Mouse (Mus musculus): Measurements from ENCODE around the gene Dnah7a.
"Not testable (repeated sequence)": the region's sequence is repeated elsewhere in the genome, so short reads cannot be mapped to it uniquely, and the experiment has no call there.

Dnah7a gene

GRCm38 (mm10) chr1:53704164-53704563 lies 2.4 kb downstream of the Dnah7a start:
- DNase-seq (ENCODE audit: low spot score in 2 of 2): no peak

- DNase-seq (ENCODE audit: low spot score in 2 of 2): not testable (repeated sequence)
Observed at GRCm38 (mm10) chr1:53664268-53664667, 42.3 kb downstream of the Dnah7a start.

GRCm38 (mm10) chr1:53639865-53640794 lies 66.5 kb downstream of the Dnah7a start:
- DNase-seq (ENCODE audit: low spot score in 2 of 2): no peak

- DNase-seq (ENCODE audit: low spot score in 2 of 2): not testable (repeated sequence)
Observed at GRCm38 (mm10) chr1:53635641-53636040, 70.9 kb downstream of the Dnah7a start.

- DNase-seq (ENCODE audit: low spot score in 2 of 2): not testable (repeated sequence)
Observed at GRCm38 (mm10) chr1:53632040-53632439, 74.5 kb downstream of the Dnah7a start.

GRCm38 (mm10) chr1:53630011-53630410 lies 76.6 kb downstream of the Dnah7a start:
- DNase-seq (ENCODE audit: low spot score in 2 of 2): no peak

GRCm38 (mm10) chr1:53613486-53613885 lies 93.1 kb downstream of the Dnah7a start:
- no peak for DNase-seq (ENCODE audit: low spot score in 2 of 2)

- DNase-seq (ENCODE audit: low spot score in 2 of 2): not testable (repeated sequence)
Observed at GRCm38 (mm10) chr1:53581326-53581725, 125.3 kb downstream of the Dnah7a start.

- DNase-seq (ENCODE audit: low spot score in 2 of 2): not testable (repeated sequence)
Observed at GRCm38 (mm10) chr1:53557918-53558317, 148.7 kb downstream of the Dnah7a start.

GRCm38 (mm10) chr1:53547018-53547417 lies 159.6 kb downstream of the Dnah7a start:
- DNase-seq (ENCODE audit: low spot score in 2 of 2): peak; percentile 5 to 6

- not testable (repeated sequence) for DNase-seq (ENCODE audit: low spot score in 2 of 2)
Observed at GRCm38 (mm10) chr1:53538356-53538755, 168.2 kb downstream of the Dnah7a start.

GRCm38 (mm10) chr1:53534826-53535225 lies 171.8 kb downstream of the Dnah7a start:
- not testable (repeated sequence) for DNase-seq (ENCODE audit: low spot score in 2 of 2)

- DNase-seq (ENCODE audit: low spot score in 2 of 2): not testable (repeated sequence)
Observed at GRCm38 (mm10) chr1:53526021-53526420, 180.6 kb downstream of the Dnah7a start.

GRCm38 (mm10) chr1:53473699-53474098 lies 232.9 kb downstream of the Dnah7a start:
- no peak for DNase-seq (ENCODE audit: low spot score in 2 of 2)

- not testable (repeated sequence) for DNase-seq (ENCODE audit: low spot score in 2 of 2)
Observed at GRCm38 (mm10) chr1:53472084-53472483, 234.5 kb downstream of the Dnah7a start.

- DNase-seq (ENCODE audit: low spot score in 2 of 2): no peak
Observed at GRCm38 (mm10) chr1:53467325-53467670, 239.3 kb downstream of the Dnah7a start.

GRCm38 (mm10) chr1:53466524-53467324 lies 239.9 kb downstream of the Dnah7a start:
- not testable (repeated sequence) for DNase-seq (ENCODE audit: low spot score in 2 of 2)

- not testable (repeated sequence) for DNase-seq (ENCODE audit: low spot score in 2 of 2)
Observed at GRCm38 (mm10) chr1:53439173-53439572, 267.4 kb downstream of the Dnah7a start.

GRCm38 (mm10) chr1:53432433-53432832 lies 274.2 kb downstream of the Dnah7a start:
- not testable (repeated sequence) for DNase-seq (ENCODE audit: low spot score in 2 of 2)

GRCm38 (mm10) chr1:53405803-53406325 lies 300.7 kb downstream of the Dnah7a start:
- no peak for DNase-seq (ENCODE audit: low spot score in 2 of 2)

GRCm38 (mm10) chr1:53393936-53394760 lies 312.4 kb downstream of the Dnah7a start:
- DNase-seq (ENCODE audit: low spot score in 2 of 2): peak; percentile 9 to 10

All from frontal cortex, postnatal 10 days (tissue).